Mouse (Mus musculus) ES-Bruce4 (cell line): Measurements from ENCODE around the gene Wscd2.

Experiments used
- CTCF ChIP-seq: IDR thresholded peaks from one replicate; pipeline ENCODE4 v1.8.1; 2011; ENCODE audit warnings: low read depth, low read length
- EP300 ChIP-seq: IDR thresholded peaks from 2 replicates; pipeline ENCODE4 v1.6.1; 2011; ENCODE audit warnings: low read depth, low read length; ENCODE audit not compliant: insufficient read depth
- POLR2A ChIP-seq: IDR thresholded peaks from one replicate; pipeline ENCODE4 v1.8.1; 2011; ENCODE audit warnings: low read length; ENCODE audit not compliant: insufficient read depth

DNA sequence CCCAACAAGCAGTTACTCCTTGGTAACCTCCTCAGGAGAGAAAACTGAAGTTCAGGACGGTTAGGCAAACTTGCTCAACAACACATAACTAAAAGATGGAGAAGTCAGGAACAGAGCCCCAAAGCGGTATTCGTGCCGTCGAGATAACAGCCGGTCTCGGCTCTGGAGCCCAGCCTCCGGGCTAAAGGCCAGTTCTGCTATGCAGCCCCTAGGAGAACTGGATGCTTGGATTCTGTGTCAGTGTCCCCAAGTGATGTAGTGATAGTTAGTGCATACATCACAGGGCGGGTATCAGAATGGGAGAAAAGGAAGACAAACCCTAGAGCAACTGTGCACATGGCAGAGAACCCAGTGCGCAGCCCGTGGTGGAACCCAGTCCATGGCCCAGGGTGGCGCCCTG, 147.9 kb downstream of the Wscd2 start:
- no peak for TF ChIP-seq POLR2A
- no peak for TF ChIP-seq CTCF
- no peak for TF ChIP-seq EP300
